In the genomic region with DNA sequence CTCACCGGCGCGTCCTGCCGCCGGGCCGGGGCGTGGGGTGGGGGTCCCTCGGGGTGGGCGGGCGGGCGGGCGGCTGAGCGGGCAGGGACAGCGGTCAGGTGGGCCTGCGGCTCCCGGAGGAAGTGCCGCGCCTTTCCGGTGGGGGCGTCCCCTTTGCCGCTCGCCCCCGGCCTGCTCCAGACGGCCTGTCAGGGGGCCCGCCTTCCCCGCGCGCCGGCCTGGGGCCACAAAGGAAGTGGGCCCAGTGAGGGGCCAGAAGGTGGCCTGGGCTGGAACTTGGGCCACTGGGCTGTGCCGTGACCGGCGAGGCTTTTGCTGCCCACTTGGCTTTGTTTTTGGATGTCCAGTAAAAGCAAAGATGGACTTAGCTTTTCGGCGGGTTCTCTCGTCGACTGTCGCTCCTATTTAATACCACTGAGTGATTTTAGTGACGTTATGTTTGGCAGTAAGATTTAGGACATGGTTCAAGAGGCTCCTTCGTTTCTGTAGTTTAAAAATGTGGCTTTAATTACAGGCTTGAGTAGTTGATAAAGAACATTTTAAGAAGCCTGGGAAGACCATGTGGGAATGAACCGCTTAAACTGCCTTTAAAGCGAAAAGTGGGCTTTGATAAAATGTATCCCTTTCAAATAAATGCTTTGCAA, we compare ENCODE assay signal across 8 mouse cellular contexts. TPM values are rescaled to one million over a fixed set of nuclear protein-coding genes. Genes with fewer than 3 reads are reported as not detected.
DNase-seq lines count a peak whose midpoint lies in the region; ATAC-seq and TF ChIP-seq lines count a peak whose summit lies in the region.

No protein-coding gene starts in this region.

- no peak for TF ChIP-seq POLR2A in kidney, adult 2 months (IDR thresholded peaks at IDR 0.05; ENCODE audit: low read depth, low read length)

- H3K9me3 ChIP-seq in embryonic facial prominence, embryonic 12.5 days: no peaks in the 10 kb centered on the region
- no peaks in the 10 kb centered on the region for H3K9me3 ChIP-seq in heart, embryonic 10.5 days
- no peaks in the 10 kb centered on the region for H3K9me3 ChIP-seq in liver, embryonic 12.5 days (replicated peaks)

- peaks cover 5% of the 10 kb centered on the region; the same call in 1 of the 2 replicates for H3K4me1 ChIP-seq in embryonic facial prominence, embryonic 12.5 days
- peaks cover 8% of the 10 kb centered on the region; the same call in 1 of the 2 replicates for H3K4me1 ChIP-seq in heart, embryonic 10.5 days
- H3K4me1 ChIP-seq in kidney, adult 2 months (ENCODE audit: control insufficient read depth, insufficient read depth, low read length): peaks cover 6% of the 10 kb centered on the region; the same call in 1 of the 2 replicates
- peaks cover 48% of the 10 kb centered on the region for H3K4me1 ChIP-seq in liver, embryonic 12.5 days

- H3K4me3 ChIP-seq in embryonic facial prominence, embryonic 12.5 days: peak overlapping the region; percentile 80
- H3K4me3 ChIP-seq in heart, embryonic 10.5 days: peak overlapping the region; percentile 84
- H3K4me3 ChIP-seq in kidney, adult 2 months (ENCODE audit: insufficient read depth, low read depth, low read length): peak overlapping the region; percentile 83
- peak overlapping the region; percentile 95 for H3K4me3 ChIP-seq in liver, embryonic 12.5 days

- WGBS in embryonic facial prominence, embryonic 12.5 days: under 1% methylated on average over 27 of the region's 41 CpGs
- under 1% methylated on average over 37 of the region's 41 CpGs for WGBS in heart, embryonic 10.5 days
- 2% methylated on average over 30 of the region's 41 CpGs for WGBS in kidney, adult 2 months
- under 1% methylated on average over 33 of the region's 41 CpGs for WGBS in liver, embryonic 12.5 days (ENCODE audit: insufficient replicate concordance)

- DNase-seq in layer of hippocampus, adult 11-12 months (ENCODE audit: low spot score): peak; percentile 47
- DNase-seq in layer of hippocampus, adult 9-10 months (ENCODE audit: low spot score): no peak
- DNase-seq in heart, embryonic 10.5 days (ENCODE audit: low spot score): peak; percentile 86
- peak; percentile 77 for DNase-seq in kidney, adult 2 months
- peak; percentile 17 to 56 for DNase-seq in monocyte, adult 2 months (ENCODE audit: low read depth in 1 of 2, low spot score in 2 of 2)
- peak; percentile 65 to 69 for DNase-seq in spleen, postnatal 14 days (ENCODE audit: low spot score in 2 of 2)

- peak overlapping the region; percentile 97 for H3K27ac ChIP-seq in embryonic facial prominence, embryonic 12.5 days
- peak overlapping the region; percentile 97 for H3K27ac ChIP-seq in heart, embryonic 10.5 days
- H3K27ac ChIP-seq in kidney, adult 2 months (ENCODE audit: insufficient read depth, low read depth, low read length): peak overlapping the region; percentile 72
- H3K27ac ChIP-seq in liver, embryonic 12.5 days: peak overlapping the region; percentile 98

- peak overlapping the region; percentile 55 for H3K4me2 ChIP-seq in embryonic facial prominence, embryonic 12.5 days (replicated peaks)
- H3K4me2 ChIP-seq in liver, embryonic 12.5 days: peak overlapping the region; percentile 88

- no peaks in the 10 kb centered on the region for H3K36me3 ChIP-seq in embryonic facial prominence, embryonic 12.5 days
- peaks cover 14% of the 10 kb centered on the region for H3K36me3 ChIP-seq in heart, embryonic 10.5 days
- H3K36me3 ChIP-seq in kidney, adult 2 months (ENCODE audit: control insufficient read depth, insufficient read depth, low read length): no peaks in the 10 kb centered on the region
- H3K36me3 ChIP-seq in liver, embryonic 12.5 days: peaks cover 28% of the 10 kb centered on the region

- no peak for TF ChIP-seq CTCF in kidney, adult 2 months (conservative IDR thresholded peaks at IDR 0.05; ENCODE audit: insufficient read depth, insufficient read length, low read depth, low read length)

- H3K9ac ChIP-seq in embryonic facial prominence, embryonic 12.5 days: peak overlapping the region; percentile 93
- peak overlapping the region; percentile 95 for H3K9ac ChIP-seq in liver, embryonic 12.5 days

- no peaks in the 10 kb centered on the region for H3K27me3 ChIP-seq in embryonic facial prominence, embryonic 12.5 days
- H3K27me3 ChIP-seq in heart, embryonic 10.5 days (ENCODE audit: insufficient read depth, poor library complexity, severe bottlenecking): no peaks in the 10 kb centered on the region
- H3K27me3 ChIP-seq in kidney, adult 2 months (replicated peaks; ENCODE audit: control insufficient read depth, insufficient read depth, low read length): no peaks in the 10 kb centered on the region
- no peaks in the 10 kb centered on the region for H3K27me3 ChIP-seq in liver, embryonic 12.5 days (replicated peaks)

- ATAC-seq in embryonic facial prominence, embryonic 12.5 days (ENCODE audit: insufficient number of reproducible peaks, insufficient read depth, low FRiP score, low TSS enrichment): peak; percentile 68
- ATAC-seq in liver, embryonic 12.5 days: peak; percentile 61

RNA-seq across cellular contexts. Expression of a gene that starts 0.5 kb away (rescaled TPM):
- 90.6 and 96.0 TPM in 2 replicates for polyA plus RNA-seq in embryonic facial prominence, embryonic 12.5 days (2016; fragmentation: Nextera tagmentation; extraction: Ambion mirVana)
- 86.1 and 108 TPM in 2 replicates for polyA plus RNA-seq in heart, embryonic 10.5 days (2016; fragmentation: Nextera tagmentation; extraction: Ambion mirVana)
- 56.1 and 60.8 TPM in 2 replicates for polyA plus RNA-seq in kidney, adult 2 months (2012; rRNA removed)
- 57.9 and 60.0 TPM in 2 replicates for polyA plus RNA-seq in liver, embryonic 12.5 days (2016; fragmentation: Nextera tagmentation; extraction: Ambion mirVana)

RNA-seq across cellular contexts. Expression of a gene that starts 26.4 kb away (rescaled TPM):
- polyA plus RNA-seq in embryonic facial prominence, embryonic 12.5 days (2016; fragmentation: Nextera tagmentation; extraction: Ambion mirVana): 0.75 and 1.1 TPM in 2 replicates
- polyA plus RNA-seq in heart, embryonic 10.5 days (2016; fragmentation: Nextera tagmentation; extraction: Ambion mirVana): 0.69 and 1.6 TPM in 2 replicates
- polyA plus RNA-seq in kidney, adult 2 months (2012; rRNA removed): 3.2 and 10.3 TPM in 2 replicates
- polyA plus RNA-seq in liver, embryonic 12.5 days (2016; fragmentation: Nextera tagmentation; extraction: Ambion mirVana): 5.8 and 6.2 TPM in 2 replicates

RNA-seq across cellular contexts. Expression of a gene that starts 58.7 kb away (rescaled TPM):
- 10.0 and 16.6 TPM in 2 replicates for polyA plus RNA-seq in embryonic facial prominence, embryonic 12.5 days (2016; fragmentation: Nextera tagmentation; extraction: Ambion mirVana)
- polyA plus RNA-seq in heart, embryonic 10.5 days (2016; fragmentation: Nextera tagmentation; extraction: Ambion mirVana): 2.4 and 2.9 TPM in 2 replicates
- 2.2 and 2.7 TPM in 2 replicates for polyA plus RNA-seq in kidney, adult 2 months (2012; rRNA removed)
- 6.4 and 7.5 TPM in 2 replicates for polyA plus RNA-seq in liver, embryonic 12.5 days (2016; fragmentation: Nextera tagmentation; extraction: Ambion mirVana)
